Mouse (Mus musculus): ENCODE measurements around the gene Hoxa1. TPM values are rescaled to one million over a fixed set of nuclear protein-coding genes. Genes with fewer than 3 reads are reported as not detected.
A peak's percentile ranks its signal among the peaks of the same experiment; 100 is the strongest.

Hoxa1 gene
- 0.57 and 0.62 TPM in 2 replicates for polyA plus RNA-seq (2016; fragmentation: Nextera tagmentation; extraction: Ambion mirVana)

- Histone ChIP-seq H3K27ac (replicated peaks) (peak within 1 kb of the TSS; percentile 78), H3K4me1 (peaks cover 30% of the 10 kb centered on the region), H3K36me3 (replicated peaks) (no peaks in the 10 kb centered on the region), H3K4me3 (peak within 1 kb of the TSS; percentile 78), H3K27me3 (replicated peaks; ENCODE audit: low read depth, poor library complexity, severe bottlenecking) (peaks cover 100% of the 10 kb centered on the region), H3K9me3 (no peaks in the 10 kb centered on the region)
- under 1% methylated on average over 55 of the region's 55 CpGs for WGBS
- peak; percentile 89 for DNase-seq (ENCODE audit: low spot score)
Measured at GRCm38 (mm10) chr6:52158276-52159051, at the start of gene Hoxa1. Gene Hoxa1, minus strand, starts transcription at chr6:52158317.

GRCm38 (mm10) chr6:52207684-52207976, 49.5 kb upstream of the Hoxa1 start:
- Histone ChIP-seq H3K27me3 (replicated peaks; ENCODE audit: low read depth, poor library complexity, severe bottlenecking) (peaks cover 100% of the 10 kb centered on the region), H3K4me3 (no peak overlapping the region)

GRCm38 (mm10) chr6:52206882-52207683, 49.0 kb upstream of the Hoxa1 start:
- WGBS, result 2% methylated on average over 4 of the region's 4 CpGs
- no peaks in the 10 kb centered on the region for H3K9me3 ChIP-seq
- H3K27ac ChIP-seq (replicated peaks), result no peak overlapping the region
- DNase-seq (ENCODE audit: low spot score), result peak; percentile 34
- peaks cover 100% of the 10 kb centered on the region for H3K27me3 ChIP-seq (replicated peaks; ENCODE audit: low read depth, poor library complexity, severe bottlenecking)
- peaks cover 21% of the 10 kb centered on the region for H3K4me1 ChIP-seq
- no peaks in the 10 kb centered on the region for H3K36me3 ChIP-seq (replicated peaks)
- H3K4me3 ChIP-seq, result no peak overlapping the region

More at GRCm38 (mm10) chr6:52207684-52207976, 49.5 kb upstream of the Hoxa1 start:
- Histone ChIP-seq H3K27ac (replicated peaks) (no peak overlapping the region), H3K9me3 (no peaks in the 10 kb centered on the region), H3K4me1 (peaks cover 21% of the 10 kb centered on the region), H3K36me3 (replicated peaks) (no peaks in the 10 kb centered on the region)
- DNase-seq (ENCODE audit: low spot score), result no peak

- DNase-seq (ENCODE audit: low spot score), result peak; percentile 60
- under 1% methylated on average over 55 of the region's 55 CpGs for WGBS
- Histone ChIP-seq H3K27ac (replicated peaks) (no peak overlapping the region), H3K36me3 (replicated peaks) (no peaks in the 10 kb centered on the region), H3K27me3 (replicated peaks; ENCODE audit: low read depth, poor library complexity, severe bottlenecking) (peaks cover 100% of the 10 kb centered on the region), H3K4me3 (no peak overlapping the region), H3K4me1 (peaks cover 21% of the 10 kb centered on the region), H3K9me3 (no peaks in the 10 kb centered on the region)
Measured at GRCm38 (mm10) chr6:52205638-52206621, 47.8 kb upstream of the Hoxa1 start.

GRCm38 (mm10) chr6:52205221-52205620, 47.1 kb upstream of the Hoxa1 start:
- peak; percentile 54 for DNase-seq (ENCODE audit: low spot score)
- H3K27ac ChIP-seq (replicated peaks), result no peak overlapping the region
- no peak overlapping the region for H3K4me3 ChIP-seq
- H3K9me3 ChIP-seq, result no peaks in the 10 kb centered on the region
- H3K27me3 ChIP-seq (replicated peaks; ENCODE audit: low read depth, poor library complexity, severe bottlenecking), result peaks cover 100% of the 10 kb centered on the region
- H3K36me3 ChIP-seq (replicated peaks), result no peaks in the 10 kb centered on the region
- H3K4me1 ChIP-seq, result peaks cover 21% of the 10 kb centered on the region
- WGBS, result 5% methylated on average over 14 of the region's 14 CpGs

GRCm38 (mm10) chr6:52204050-52204752, 46.1 kb upstream of the Hoxa1 start, which contains the start of gene Hoxa5:
Gene Hoxa5, minus strand, starts transcription at chr6:52204587.
- H3K27me3 ChIP-seq (replicated peaks; ENCODE audit: low read depth, poor library complexity, severe bottlenecking), result peaks cover 100% of the 10 kb centered on the region

GRCm38 (mm10) chr6:52203371-52204049, 45.4 kb upstream of the Hoxa1 start:
- H3K9me3 ChIP-seq, result no peaks in the 10 kb centered on the region
- H3K4me3 ChIP-seq, result peak overlapping the region; percentile 44
- DNase-seq (ENCODE audit: low spot score), result peak; percentile 64
- H3K27ac ChIP-seq (replicated peaks), result no peak overlapping the region
- under 1% methylated on average over 46 of the region's 46 CpGs for WGBS
- peaks cover 100% of the 10 kb centered on the region for H3K27me3 ChIP-seq (replicated peaks; ENCODE audit: low read depth, poor library complexity, severe bottlenecking)
- H3K36me3 ChIP-seq (replicated peaks), result no peaks in the 10 kb centered on the region
- H3K4me1 ChIP-seq, result peaks cover 18% of the 10 kb centered on the region

More at GRCm38 (mm10) chr6:52204050-52204752, 46.1 kb upstream of the Hoxa1 start, which contains the start of gene Hoxa5:
- H3K36me3 ChIP-seq (replicated peaks), result no peaks in the 10 kb centered on the region
- no peaks in the 10 kb centered on the region for H3K9me3 ChIP-seq
- H3K4me1 ChIP-seq, result peaks cover 21% of the 10 kb centered on the region
- WGBS, result under 1% methylated on average over 65 of the region's 65 CpGs
- peak within 1 kb of the TSS; percentile 44 for H3K4me3 ChIP-seq
- no peak within 1 kb of the TSS for H3K27ac ChIP-seq (replicated peaks)
- DNase-seq (ENCODE audit: low spot score), result peak; percentile 79

GRCm38 (mm10) chr6:52203121-52203370, 44.9 kb upstream of the Hoxa1 start:
- Histone ChIP-seq H3K27ac (replicated peaks) (no peak overlapping the region), H3K4me3 (no peak overlapping the region; the same call in 1 of the 2 replicates), H3K36me3 (replicated peaks) (no peaks in the 10 kb centered on the region), H3K4me1 (peaks cover 15% of the 10 kb centered on the region), H3K9me3 (no peaks in the 10 kb centered on the region), H3K27me3 (replicated peaks; ENCODE audit: low read depth, poor library complexity, severe bottlenecking) (peaks cover 100% of the 10 kb centered on the region)
- WGBS, result under 1% methylated on average over 10 of the region's 10 CpGs
- DNase-seq (ENCODE audit: low spot score), result no peak

- H3K27me3 ChIP-seq (replicated peaks; ENCODE audit: low read depth, poor library complexity, severe bottlenecking), result peaks cover 100% of the 10 kb centered on the region
- 2% methylated on average over 22 of the region's 22 CpGs for WGBS
Measured at GRCm38 (mm10) chr6:52202362-52203120, 44.4 kb upstream of the Hoxa1 start.

GRCm38 (mm10) chr6:52201269-52201668, 43.2 kb upstream of the Hoxa1 start:
- Histone ChIP-seq H3K9me3 (no peaks in the 10 kb centered on the region), H3K36me3 (replicated peaks) (no peaks in the 10 kb centered on the region), H3K4me3 (no peak overlapping the region), H3K27me3 (replicated peaks; ENCODE audit: low read depth, poor library complexity, severe bottlenecking) (peaks cover 100% of the 10 kb centered on the region), H3K27ac (replicated peaks) (no peak overlapping the region), H3K4me1 (peaks cover 15% of the 10 kb centered on the region)
- WGBS, result 10% methylated on average over 1 of the region's 1 CpGs
- peak; percentile 37 for DNase-seq (ENCODE audit: low spot score)

More at GRCm38 (mm10) chr6:52202362-52203120, 44.4 kb upstream of the Hoxa1 start:
- H3K9me3 ChIP-seq, result no peaks in the 10 kb centered on the region
- no peak overlapping the region for H3K27ac ChIP-seq (replicated peaks)
- no peak overlapping the region for H3K4me3 ChIP-seq
- H3K4me1 ChIP-seq, result peaks cover 15% of the 10 kb centered on the region
- no peaks in the 10 kb centered on the region for H3K36me3 ChIP-seq (replicated peaks)
- peak; percentile 61 for DNase-seq (ENCODE audit: low spot score)

Data from embryonic facial prominence, embryonic 10.5 days (tissue).